Comparison of ENCODE assay signal across 8 mouse cellular contexts in the genomic region with DNA sequence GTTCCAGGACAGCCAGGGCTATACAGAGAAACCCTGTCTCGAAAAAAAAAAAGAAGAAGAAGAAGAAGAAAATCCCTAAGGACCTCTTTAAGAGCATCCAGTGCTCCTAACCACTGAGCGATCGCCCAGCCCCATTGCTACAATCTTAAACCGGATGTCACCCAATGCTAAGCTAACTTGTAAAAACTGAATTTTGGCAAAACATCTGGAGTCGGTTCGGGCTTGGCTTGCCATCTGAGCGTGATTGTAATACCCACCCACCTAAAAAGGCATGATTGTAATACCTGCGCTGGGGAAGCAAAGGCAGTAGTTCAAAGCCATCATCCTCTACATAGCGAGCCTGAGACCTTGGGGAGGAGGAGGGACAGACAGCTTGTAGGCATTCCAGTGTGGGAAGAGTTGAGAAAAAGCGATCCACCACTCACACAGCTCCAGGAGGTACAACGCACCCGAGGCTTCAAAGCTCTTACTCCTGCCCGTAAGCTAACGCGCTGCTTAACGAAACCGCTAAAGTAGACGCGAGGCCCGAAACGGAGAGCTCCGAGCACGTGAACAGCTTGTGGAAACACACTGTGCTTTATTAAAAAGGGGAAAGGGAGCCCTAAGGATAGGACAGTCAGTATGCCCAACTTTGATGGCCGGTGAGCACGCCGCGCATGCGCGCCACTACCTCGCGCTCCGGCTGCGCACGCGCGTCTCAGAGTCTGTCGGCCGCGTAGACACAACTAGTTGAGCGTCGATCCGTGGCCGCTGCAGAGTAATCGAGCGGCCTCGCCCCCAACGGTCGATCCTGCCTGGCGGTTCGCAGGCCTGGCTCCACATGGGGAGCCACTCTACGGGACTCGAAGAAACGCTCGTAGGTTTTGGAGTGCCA. TPM values are rescaled to one million over a fixed set of nuclear protein-coding genes. Genes with fewer than 3 reads are reported as not detected.
DNase-seq lines count a peak whose midpoint lies in the region; ATAC-seq and TF ChIP-seq lines count a peak whose summit lies in the region.

A gene (plus strand): TSS at position 705 of the 874 bp plus-strand sequence.

- TF ChIP-seq RAD21 in MEL (IDR thresholded peaks at IDR 0.05; ENCODE audit: low read depth, low read length): no peak

- TF ChIP-seq CTCF in MEL (IDR thresholded peaks at IDR 0.05 in 2 of 3, conservative IDR thresholded peaks at IDR 0.05 in 1 of 3; ENCODE audit: control insufficient read depth in 1 of 3, insufficient read depth in 1 of 3, low read depth in 2 of 3, low read length in 3 of 3, poor library complexity in 1 of 3, severe bottlenecking in 1 of 3): no peak
- no peak for TF ChIP-seq CTCF in cerebellum, adult 2 months (IDR thresholded peaks at IDR 0.05; ENCODE audit: borderline replicate concordance, insufficient read depth, low read depth, low read length)

- peak; percentile 97 for DNase-seq in MEL (ENCODE audit: low read depth, low spot score)
- peak; percentile 91 to 93 for DNase-seq in cerebellum, adult 2 months
- peak; percentile 97 for DNase-seq in forelimb bud, embryonic 11.5 days (ENCODE audit: low read depth, low spot score)
- DNase-seq in layer of hippocampus, adult 9-10 months (ENCODE audit: low spot score): peak; percentile 66
- DNase-seq in ovary, postnatal 10 days (ENCODE audit: low spot score): peak; percentile 80
- peak; percentile 77 to 88 for DNase-seq in thymus, postnatal 10 days (ENCODE audit: low spot score in 2 of 2)

- H3K79me2 ChIP-seq in MEL (ENCODE audit: control insufficient read depth, insufficient read depth, low read length, poor library complexity): peaks cover 4% of the 10 kb centered on the region; the same call in 1 of the 2 replicates

- no peaks in the 10 kb centered on the region for H3K9me3 ChIP-seq in MEL (replicated peaks; ENCODE audit: insufficient read depth, low read length)
- no peaks in the 10 kb centered on the region for H3K9me3 ChIP-seq in lung, embryonic 16.5 days (ENCODE audit: control insufficient read depth, low read length)

- H3K4me3 ChIP-seq in MEL (ENCODE audit: control insufficient read depth in 1 of 2, insufficient read depth in 1 of 2, low read depth in 2 of 2, low read length in 2 of 2): peak within 1 kb of the TSS; percentile 67 to 77
- peak within 1 kb of the TSS; percentile 98 for H3K4me3 ChIP-seq in cerebellum, adult 2 months (replicated peaks; ENCODE audit: insufficient read depth, low read depth, low read length)
- peak within 1 kb of the TSS; percentile 75 for H3K4me3 ChIP-seq in lung, embryonic 16.5 days (ENCODE audit: low read length)

- peak within 1 kb of the TSS; percentile 82 for H3K27ac ChIP-seq in MEL (ENCODE audit: control insufficient read depth, low read depth, low read length)
- peak within 1 kb of the TSS; percentile 16; the same call in 1 of the 2 replicates for H3K27ac ChIP-seq in cerebellum, adult 2 months (ENCODE audit: insufficient read depth, low read length)
- H3K27ac ChIP-seq in lung, embryonic 16.5 days (ENCODE audit: low read length): peak within 1 kb of the TSS; percentile 90

- TF ChIP-seq POLR2A in MEL (IDR thresholded peaks at IDR 0.05; ENCODE audit: control insufficient read depth in 1 of 2, insufficient read depth in 1 of 2, low read depth in 1 of 2, low read length in 2 of 2, poor library complexity in 1 of 2): peak; percentile 74 to 97; a peak in 3 of 4 replicates
- TF ChIP-seq POLR2A in cerebellum, adult 2 months (IDR thresholded peaks at IDR 0.05; ENCODE audit: borderline replicate concordance, insufficient read depth, low read length): peak; percentile 95; the same call in 1 of the 2 replicates

- TF ChIP-seq EP300 in MEL (IDR thresholded peaks at IDR 0.05; ENCODE audit: low read depth in 1 of 2, low read length in 2 of 2): peak in 1 of 2 experiments; percentile 69; a peak in 2 of 4 replicates

- no peaks in the 10 kb centered on the region for H3K27me3 ChIP-seq in MEL (ENCODE audit: control insufficient read depth in 1 of 2, insufficient read depth in 2 of 2, low read length in 2 of 2)
- no peaks in the 10 kb centered on the region for H3K27me3 ChIP-seq in cerebellum, adult 2 months (ENCODE audit: control insufficient read depth, insufficient read depth, low read length)
- H3K27me3 ChIP-seq in lung, embryonic 16.5 days (ENCODE audit: control insufficient read depth, insufficient read depth, low read depth, low read length): no peaks in the 10 kb centered on the region

- peaks cover 15 to 29% of the 10 kb centered on the region in 2 experiments for H3K4me1 ChIP-seq in MEL (ENCODE audit: control insufficient read depth in 1 of 2, insufficient read depth in 2 of 2, low read length in 2 of 2)
- no peaks in the 10 kb centered on the region for H3K4me1 ChIP-seq in cerebellum, adult 2 months (ENCODE audit: control insufficient read depth, insufficient read depth, low read length)
- H3K4me1 ChIP-seq in lung, embryonic 16.5 days (replicated peaks; ENCODE audit: control insufficient read depth, insufficient read depth, low read length): peaks cover 20% of the 10 kb centered on the region

- WGBS in cerebellum, adult 2 months: under 1% methylated on average over 54 of the region's 54 CpGs
- WGBS in lung, embryonic 16.5 days: under 1% methylated on average over 54 of the region's 54 CpGs

- peaks cover 0 to 38% of the 10 kb centered on the region in 2 experiments; a peak in 3 of 4 replicates for H3K36me3 ChIP-seq in MEL (ENCODE audit: control insufficient read depth in 1 of 2, insufficient read depth in 2 of 2, low read length in 2 of 2)
- peaks cover 24% of the 10 kb centered on the region for H3K36me3 ChIP-seq in lung, embryonic 16.5 days (ENCODE audit: control insufficient read depth, insufficient read depth, low read length)

- H3K4me2 ChIP-seq in lung, embryonic 16.5 days (ENCODE audit: low read depth, low read length): peak within 1 kb of the TSS; percentile 83

- ATAC-seq in hematopoietic stem cell, adult 5-6 weeks (replicated peaks in 1 of 2; ENCODE audit: insufficient read depth in 1 of 2, low FRiP score in 2 of 2, low TSS enrichment in 1 of 2, low read depth in 1 of 2, poor library complexity in 2 of 2, severe bottlenecking in 2 of 2): peak; percentile 79 to 92
- peak; percentile 93 for ATAC-seq in lung, embryonic 16.5 days (ENCODE audit: low read depth)

- peak within 1 kb of the TSS; percentile 83 for H3K9ac ChIP-seq in MEL (ENCODE audit: control insufficient read depth, low read depth, low read length, poor library complexity, severe bottlenecking)
- peak within 1 kb of the TSS; percentile 82 for H3K9ac ChIP-seq in lung, embryonic 16.5 days (ENCODE audit: low read length)

TF ChIP-seq in MEL, 35 proteins besides CTCF, POLR2A, EP300 and RAD21:
- TF ChIP-seq POLR2AphosphoS2 (IDR thresholded peaks at IDR 0.05; ENCODE audit: low read length) (peak; percentile 95), HCFC1 (IDR thresholded peaks at IDR 0.05; ENCODE audit: low read depth, low read length) (peak; percentile 95), MYB (IDR thresholded peaks at IDR 0.05; ENCODE audit: low read depth, low read length) (peak; percentile 94), ZKSCAN1 (IDR thresholded peaks at IDR 0.05; ENCODE audit: low read depth, low read length) (peak; percentile 47; the same call in 1 of the 2 replicates), NRF1 (IDR thresholded peaks at IDR 0.05; ENCODE audit: insufficient read depth, low read depth, low read length, poor library complexity, severe bottlenecking) (peak; percentile 99), BHLHE40 (IDR thresholded peaks at IDR 0.05; ENCODE audit: borderline replicate concordance, low read depth, low read length) (no peak), NELFE (IDR thresholded peaks at IDR 0.05; ENCODE audit: low read depth, low read length) (peak; percentile 98), MXI1 (IDR thresholded peaks at IDR 0.05; ENCODE audit: low read depth, low read length) (peak; percentile 97), USF2 (IDR thresholded peaks at IDR 0.05; ENCODE audit: borderline replicate concordance in 1 of 2, insufficient read depth in 1 of 2, low read depth in 1 of 2, low read length in 2 of 2) (no peak), JUND (IDR thresholded peaks at IDR 0.05; ENCODE audit: low read depth, low read length) (no peak), ELF1 (IDR thresholded peaks at IDR 0.05; ENCODE audit: low read depth, low read length) (peak; percentile 57; the same call in 1 of the 2 replicates), TCF12 (IDR thresholded peaks at IDR 0.05; ENCODE audit: low read depth, low read length) (peak; percentile 70; the same call in 1 of the 2 replicates), ZMIZ1 (IDR thresholded peaks at IDR 0.05; ENCODE audit: low read depth, low read length) (peak; percentile 57; the same call in 1 of the 2 replicates), E2F4 (IDR thresholded peaks at IDR 0.05; ENCODE audit: borderline replicate concordance, low read depth, low read length) (no peak), ETS1 (IDR thresholded peaks at IDR 0.05; ENCODE audit: low read depth, low read length) (peak; percentile 49), MEF2A (IDR thresholded peaks at IDR 0.05; ENCODE audit: extremely low read depth, insufficient replicate concordance, low read depth, low read length, poor library complexity, severe bottlenecking) (no peak; the same call in 1 of the 2 replicates), MYC (IDR thresholded peaks at IDR 0.05; ENCODE audit: low read depth, low read length) (peak; percentile 82), KAT2A (conservative IDR thresholded peaks at IDR 0.05; ENCODE audit: low read depth, low read length) (no peak; the same call in 1 of the 2 replicates), SIN3A (IDR thresholded peaks at IDR 0.05; ENCODE audit: low read length) (peak; percentile 99), TBP (IDR thresholded peaks at IDR 0.05; ENCODE audit: low read depth, low read length) (peak; percentile 80), MAX (IDR thresholded peaks at IDR 0.05; ENCODE audit: low read length) (peak; percentile 85), ZNF384 (IDR thresholded peaks at IDR 0.05; ENCODE audit: low read depth, low read length) (0 out of 2 replicates have a peak, but pooled peaks have one; percentile 20)

RNA-seq across cellular contexts. Expression of the gene that starts here (rescaled TPM):
- 30.7 and 34.2 TPM in 2 replicates for total RNA-seq in MEL (2012; rRNA removed)
- polyA plus RNA-seq in MEL (2012; ENCODE audit: insufficient read depth in 1 of 2, insufficient read length in 2 of 2, low read depth in 1 of 2, low replicate concordance in 2 of 2, missing spikeins in 1 of 2): 10 to 100 TPM in 1 of 2 experiments, not detected in 1; 42.8 TPM
- polyA plus RNA-seq in cerebellum, adult 2 months (2012; rRNA removed): 23.1 and 23.9 TPM in 2 replicates
- 25.3 and 28.3 TPM in 2 replicates for total RNA-seq in hematopoietic stem cell, adult 5-6 weeks (2017)
- polyA plus RNA-seq in lung, embryonic 16.5 days (2015; fragmentation: Nextera tagmentation; extraction: Ambion mirVana): 23.0 and 24.1 TPM in 2 replicates

Comparison
In these comparisons a context has a peak if more than half of its experiments do, and no peak if none do; other contexts are left out.
1. Peak in every context shown above with its lines: DNase-seq, ATAC-seq, H3K4me3 ChIP-seq and H3K27ac ChIP-seq.
2. H3K27ac ChIP-seq: peak in every context shown above with its lines; median percentile 90 in lung, embryonic 16.5 days; 82 in MEL; 16 in cerebellum, adult 2 months.